Mouse (Mus musculus) spleen, adult 2 months (tissue): ENCODE results near the gene Ptprm.

Experiments
- CTCF ChIP-seq: fragments of 200-500 bp; IDR thresholded peaks from 2 replicates; pipeline ENCODE4 v1.5.1; 2011; ENCODE audit warnings: mild to moderate bottlenecking, inconsistent platforms; ENCODE audit not compliant: insufficient read depth, insufficient read length, insufficient replicate concordance; ENCODE audit errors: extremely low read depth
- POLR2A ChIP-seq: fragments of 200-500 bp; IDR thresholded peaks from 2 replicates; pipeline ENCODE4 v1.6.1; 2011; ENCODE audit warnings: low read depth, low read length, inconsistent platforms

- no peak for TF ChIP-seq CTCF
- no peak for TF ChIP-seq POLR2A
Observed at GRCm38 (mm10) chr17:67063611-67064010, 290.6 kb downstream of the Ptprm start.
